Mouse (Mus musculus) G1E (cell line): ENCODE measurements around the gene Olfr1199.

Source experiments
- CTCF ChIP-seq: IDR thresholded peaks from 2 replicates; pipeline ENCODE4 v1.5.1; 2012; ENCODE audit warnings: low read depth, low read length, inconsistent platforms, mixed read lengths
- GATA1 ChIP-seq: IDR thresholded peaks from 2 replicates; pipeline ENCODE4 v1.6.1; 2012; ENCODE audit warnings: borderline replicate concordance, low read length, inconsistent platforms, mixed read lengths
- GATA2 ChIP-seq: IDR thresholded peaks from 2 replicates; pipeline ENCODE4 v1.6.1; 2012; ENCODE audit warnings: low read depth, low read length, inconsistent platforms, borderline replicate concordance
- POLR2AphosphoS5 ChIP-seq: IDR thresholded peaks from 2 replicates; pipeline ENCODE4 v1.6.1; 2012; ENCODE audit warnings: low read depth, low read length, inconsistent platforms; ENCODE audit not compliant: insufficient replicate concordance

DNA sequence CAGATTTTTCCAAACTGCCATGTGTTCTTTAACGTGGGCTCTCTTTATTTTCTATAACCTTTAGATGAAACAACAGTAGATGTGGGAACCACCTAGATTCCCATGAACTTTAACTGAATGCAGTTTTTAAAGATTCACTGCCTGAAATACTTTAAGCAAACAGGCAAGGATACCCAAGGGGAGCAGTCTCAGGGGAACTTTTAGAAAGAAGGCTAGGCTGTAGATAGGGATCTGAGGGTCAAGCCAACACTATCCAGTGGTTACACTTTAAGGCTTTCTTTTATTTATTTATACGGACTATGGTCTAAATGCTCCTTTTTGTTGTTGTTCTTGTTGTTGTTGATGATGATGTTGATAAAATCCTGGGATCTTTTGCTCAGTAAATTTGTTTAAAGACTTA is 10.1 kb upstream of the Olfr1199 start, which contains the start of gene Olfr1200:
- TF ChIP-seq GATA2 (no peak), CTCF (no peak), GATA1 (no peak), POLR2AphosphoS5 (no peak)
